In the genomic region with DNA sequence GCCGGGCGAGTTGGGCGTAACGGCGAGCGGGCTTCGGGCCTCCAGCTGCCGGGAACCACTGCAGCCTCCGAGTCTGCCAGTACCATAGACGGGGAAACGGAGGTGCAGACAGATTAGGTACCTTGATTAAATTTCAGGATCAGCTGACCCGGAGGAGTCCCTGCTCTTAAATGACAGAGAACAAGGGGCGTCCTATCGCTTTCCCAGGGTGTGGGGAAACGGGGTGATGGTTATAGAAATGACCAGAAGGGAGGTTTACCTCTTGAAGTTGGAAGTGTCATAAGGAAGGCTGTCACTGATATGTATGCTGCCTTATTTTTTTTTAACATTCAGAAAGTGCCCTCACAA, we compare ENCODE assay signal across 8 mouse cellular contexts. TPM values are rescaled to one million over a fixed set of nuclear protein-coding genes. Genes with fewer than 3 reads are reported as not detected.
DNase-seq lines count a peak whose midpoint lies in the region; ATAC-seq and TF ChIP-seq lines count a peak whose summit lies in the region.

No protein-coding gene starts in this region.

- peak in 1 of 2 experiments; percentile 26; a peak in 2 of 4 replicates for TF ChIP-seq POLR2A in MEL (IDR thresholded peaks at IDR 0.05; ENCODE audit: control insufficient read depth in 1 of 2, insufficient read depth in 1 of 2, low read depth in 1 of 2, low read length in 2 of 2, poor library complexity in 1 of 2)

- H3K4me1 ChIP-seq in heart, embryonic 16.5 days (ENCODE audit: control insufficient read depth, insufficient read depth, low read length): peaks cover 14% of the 10 kb centered on the region
- H3K4me1 ChIP-seq in MEL (ENCODE audit: control insufficient read depth in 1 of 2, insufficient read depth in 2 of 2, low read length in 2 of 2): peaks cover 12 to 29% of the 10 kb centered on the region in 2 experiments
- no peaks in the 10 kb centered on the region for H3K4me1 ChIP-seq in hindbrain, embryonic 11.5 days (replicated peaks; ENCODE audit: control insufficient read depth, insufficient read depth, low read length)
- H3K4me1 ChIP-seq in midbrain, embryonic 11.5 days (ENCODE audit: control insufficient read depth, insufficient read depth, low read length): peaks cover 16% of the 10 kb centered on the region

- peaks cover 16% of the 10 kb centered on the region for H3K36me3 ChIP-seq in heart, embryonic 16.5 days (ENCODE audit: control insufficient read depth, insufficient read depth)
- H3K36me3 ChIP-seq in MEL (ENCODE audit: control insufficient read depth in 1 of 2, insufficient read depth in 2 of 2, low read length in 2 of 2): peaks cover 5 to 31% of the 10 kb centered on the region in 2 experiments; a peak in 3 of 4 replicates
- 0 out of 2 replicates have a peak, but pooled peaks cover 6% of the 10 kb centered on the region for H3K36me3 ChIP-seq in hindbrain, embryonic 11.5 days (ENCODE audit: control insufficient read depth, insufficient read depth, low read length)
- peaks cover 3% of the 10 kb centered on the region; the same call in 1 of the 2 replicates for H3K36me3 ChIP-seq in midbrain, embryonic 11.5 days (ENCODE audit: control insufficient read depth, insufficient read depth, low read length)

- ATAC-seq in heart, embryonic 16.5 days (replicated peaks; ENCODE audit: extremely low read depth, insufficient read depth, low FRiP score): no peak
- no peak for ATAC-seq in hindbrain, embryonic 11.5 days (ENCODE audit: low FRiP score)
- ATAC-seq in midbrain, embryonic 11.5 days (ENCODE audit: low FRiP score): no peak
- ATAC-seq in megakaryocyte progenitor cell, adult 5-6 weeks (replicated peaks; ENCODE audit: poor library complexity): no peak

- WGBS in heart, embryonic 16.5 days: 0% methylated on average over 15 of the region's 15 CpGs
- WGBS in hindbrain, embryonic 11.5 days: under 1% methylated on average over 15 of the region's 15 CpGs
- 0% methylated on average over 15 of the region's 15 CpGs for WGBS in midbrain, embryonic 11.5 days

- H3K9me3 ChIP-seq in heart, embryonic 16.5 days (replicated peaks; ENCODE audit: control insufficient read depth, low read length): no peaks in the 10 kb centered on the region
- H3K9me3 ChIP-seq in MEL (replicated peaks; ENCODE audit: insufficient read depth, low read length): no peaks in the 10 kb centered on the region
- H3K9me3 ChIP-seq in hindbrain, embryonic 11.5 days (ENCODE audit: control insufficient read depth, low read length): no peaks in the 10 kb centered on the region
- no peaks in the 10 kb centered on the region for H3K9me3 ChIP-seq in midbrain, embryonic 11.5 days (ENCODE audit: control insufficient read depth, low read length)

- TF ChIP-seq CTCF in MEL (IDR thresholded peaks at IDR 0.05 in 2 of 3, conservative IDR thresholded peaks at IDR 0.05 in 1 of 3; ENCODE audit: control insufficient read depth in 1 of 3, insufficient read depth in 1 of 3, low read depth in 2 of 3, low read length in 3 of 3, poor library complexity in 1 of 3, severe bottlenecking in 1 of 3): no peak

- TF ChIP-seq RAD21 in MEL (IDR thresholded peaks at IDR 0.05; ENCODE audit: low read depth, low read length): no peak

- TF ChIP-seq EP300 in MEL (IDR thresholded peaks at IDR 0.05; ENCODE audit: low read depth in 1 of 2, low read length in 2 of 2): no peak

- H3K79me2 ChIP-seq in MEL (ENCODE audit: control insufficient read depth, insufficient read depth, low read length, poor library complexity): peaks cover 21% of the 10 kb centered on the region

- DNase-seq in heart, postnatal 4 days: no peak
- DNase-seq in MEL (ENCODE audit: low read depth, low spot score): no peak
- no peak for DNase-seq in hindbrain, embryonic 11.5 days (ENCODE audit: low spot score)
- no peak for DNase-seq in midbrain, embryonic 11.5 days (ENCODE audit: low spot score, missing footprints)
- DNase-seq in adrenal gland, postnatal 36 days: no peak
- no peak for DNase-seq in thymus, postnatal 14 days

- H3K27me3 ChIP-seq in heart, embryonic 16.5 days (ENCODE audit: control insufficient read depth, insufficient read depth, low read length): no peaks in the 10 kb centered on the region
- H3K27me3 ChIP-seq in MEL (ENCODE audit: control insufficient read depth in 1 of 2, insufficient read depth in 2 of 2, low read length in 2 of 2): no peaks in the 10 kb centered on the region
- H3K27me3 ChIP-seq in hindbrain, embryonic 11.5 days (ENCODE audit: control insufficient read depth, insufficient read depth, low read length): no peaks in the 10 kb centered on the region
- no peaks in the 10 kb centered on the region for H3K27me3 ChIP-seq in midbrain, embryonic 11.5 days (ENCODE audit: control insufficient read depth, insufficient read depth, low read length)

- H3K4me2 ChIP-seq in heart, embryonic 16.5 days (ENCODE audit: low read depth, low read length): peak overlapping the region; percentile 71
- H3K4me2 ChIP-seq in hindbrain, embryonic 11.5 days (replicated peaks; ENCODE audit: low read depth, low read length): peak overlapping the region; percentile 93
- H3K4me2 ChIP-seq in midbrain, embryonic 11.5 days: peak overlapping the region; percentile 78

- peak overlapping the region; percentile 95 for H3K27ac ChIP-seq in heart, embryonic 16.5 days (ENCODE audit: low read length)
- peak overlapping the region; percentile 91 for H3K27ac ChIP-seq in MEL (ENCODE audit: control insufficient read depth, low read depth, low read length)
- H3K27ac ChIP-seq in hindbrain, embryonic 11.5 days (ENCODE audit: low read depth, low read length): peak overlapping the region; percentile 87
- peak overlapping the region; percentile 85 for H3K27ac ChIP-seq in midbrain, embryonic 11.5 days (ENCODE audit: low read depth, low read length)

- H3K9ac ChIP-seq in heart, embryonic 16.5 days (ENCODE audit: low read length): peak overlapping the region; percentile 84
- H3K9ac ChIP-seq in MEL (ENCODE audit: control insufficient read depth, low read depth, low read length, poor library complexity, severe bottlenecking): peak overlapping the region; percentile 87
- peak overlapping the region; percentile 92 for H3K9ac ChIP-seq in hindbrain, embryonic 11.5 days (ENCODE audit: low read depth, low read length)
- peak overlapping the region; percentile 86 for H3K9ac ChIP-seq in midbrain, embryonic 11.5 days (ENCODE audit: low read length)

- H3K4me3 ChIP-seq in heart, embryonic 16.5 days (ENCODE audit: low read length): peak overlapping the region; percentile 77
- H3K4me3 ChIP-seq in MEL (ENCODE audit: control insufficient read depth in 1 of 2, insufficient read depth in 1 of 2, low read depth in 2 of 2, low read length in 2 of 2): peak overlapping the region; percentile 80 to 92
- H3K4me3 ChIP-seq in hindbrain, embryonic 11.5 days (ENCODE audit: low read depth, low read length): peak overlapping the region; percentile 81
- peak overlapping the region; percentile 72 for H3K4me3 ChIP-seq in midbrain, embryonic 11.5 days (ENCODE audit: low read depth, low read length)

RNA-seq across cellular contexts. Expression of a gene that starts 0.5 kb away (rescaled TPM):
- polyA plus RNA-seq in heart, embryonic 16.5 days (2015; fragmentation: Nextera tagmentation; extraction: Ambion mirVana): 19.6 and 22.1 TPM in 2 replicates
- total RNA-seq in heart, postnatal 4 days (2021): 10 to 100 TPM; 10.2 to 10.6 TPM
- total RNA-seq in MEL (2012; rRNA removed): 50.2 and 63.9 TPM in 2 replicates
- 10 to 100 TPM in 1 of 2 experiments, not detected in 1; 39.5 TPM for polyA plus RNA-seq in MEL (2012; ENCODE audit: insufficient read depth in 1 of 2, insufficient read length in 2 of 2, low read depth in 1 of 2, low replicate concordance in 2 of 2, missing spikeins in 1 of 2)
- polyA plus RNA-seq in hindbrain, embryonic 11.5 days (2014; fragmentation: Nextera tagmentation; extraction: Ambion mirVana): 34.0 and 37.5 TPM in 2 replicates
- 27.3 and 31.1 TPM in 2 replicates for polyA plus RNA-seq in midbrain, embryonic 11.5 days (2014; fragmentation: Nextera tagmentation; extraction: Ambion mirVana)
- total RNA-seq in adrenal gland, postnatal 36 days (2021): 10 to 100 TPM; 10.7 to 13.6 TPM
- total RNA-seq in megakaryocyte progenitor cell, adult 5-6 weeks (2015): 7.1 and 9.2 TPM in 2 replicates
- total RNA-seq in megakaryocyte progenitor cell, adult 5-6 weeks (2017): 3.2 and 5.3 TPM in 2 replicates

RNA-seq across cellular contexts. Expression of a gene that starts 0.7 kb away (rescaled TPM):
- 25.7 and 28.1 TPM in 2 replicates for polyA plus RNA-seq in heart, embryonic 16.5 days (2015; fragmentation: Nextera tagmentation; extraction: Ambion mirVana)
- total RNA-seq in heart, postnatal 4 days (2021): 10 to 100 TPM; 52.2 to 55.4 TPM
- 23.9 and 25.3 TPM in 2 replicates for total RNA-seq in MEL (2012; rRNA removed)
- 10 to 100 TPM in 1 of 2 experiments, not detected in 1; 27.4 TPM for polyA plus RNA-seq in MEL (2012; ENCODE audit: insufficient read depth in 1 of 2, insufficient read length in 2 of 2, low read depth in 1 of 2, low replicate concordance in 2 of 2, missing spikeins in 1 of 2)
- polyA plus RNA-seq in hindbrain, embryonic 11.5 days (2014; fragmentation: Nextera tagmentation; extraction: Ambion mirVana): 46.5 and 46.8 TPM in 2 replicates
- polyA plus RNA-seq in midbrain, embryonic 11.5 days (2014; fragmentation: Nextera tagmentation; extraction: Ambion mirVana): 42.4 and 47.5 TPM in 2 replicates
- total RNA-seq in adrenal gland, postnatal 36 days (2021): 10 to 100 TPM; 24.0 to 34.1 TPM
- 32.2 and 53.8 TPM in 2 replicates for total RNA-seq in megakaryocyte progenitor cell, adult 5-6 weeks (2015)
- 44.2 and 45.7 TPM in 2 replicates for total RNA-seq in megakaryocyte progenitor cell, adult 5-6 weeks (2017)

RNA-seq across cellular contexts. Expression of a gene that starts 22.6 kb away (rescaled TPM):
- polyA plus RNA-seq in heart, embryonic 16.5 days (2015; fragmentation: Nextera tagmentation; extraction: Ambion mirVana): 11.7 and 13.7 TPM in 2 replicates
- total RNA-seq in heart, postnatal 4 days (2021): 10 to 100 TPM; 25.9 to 28.0 TPM
- 4.4 and 5.2 TPM in 2 replicates for total RNA-seq in MEL (2012; rRNA removed)
- polyA plus RNA-seq in MEL (2012; ENCODE audit: insufficient read depth in 1 of 2, insufficient read length in 2 of 2, low read depth in 1 of 2, low replicate concordance in 2 of 2, missing spikeins in 1 of 2): 10 to 100 TPM in 1 of 2 experiments, not detected in 1; 12.1 TPM
- polyA plus RNA-seq in hindbrain, embryonic 11.5 days (2014; fragmentation: Nextera tagmentation; extraction: Ambion mirVana): 1.5 and 2.0 TPM in 2 replicates
- polyA plus RNA-seq in midbrain, embryonic 11.5 days (2014; fragmentation: Nextera tagmentation; extraction: Ambion mirVana): 1.6 and 2.1 TPM in 2 replicates
- 10 to 100 TPM; 28.5 to 44.0 TPM for total RNA-seq in adrenal gland, postnatal 36 days (2021)
- 2.5 and 2.8 TPM in 2 replicates for total RNA-seq in megakaryocyte progenitor cell, adult 5-6 weeks (2015)
- 1.4 and 2.4 TPM in 2 replicates for total RNA-seq in megakaryocyte progenitor cell, adult 5-6 weeks (2017)

RNA-seq across cellular contexts. Expression of a gene that starts 47.9 kb away (rescaled TPM):
- 26.6 and 30.2 TPM in 2 replicates for polyA plus RNA-seq in heart, embryonic 16.5 days (2015; fragmentation: Nextera tagmentation; extraction: Ambion mirVana)
- 10 to 100 TPM; 36.2 to 36.4 TPM for total RNA-seq in heart, postnatal 4 days (2021)
- total RNA-seq in MEL (2012; rRNA removed): 8.2 and 12.2 TPM in 2 replicates
- 10 to 100 TPM in 1 of 2 experiments, not detected in 1; 22.8 TPM for polyA plus RNA-seq in MEL (2012; ENCODE audit: insufficient read depth in 1 of 2, insufficient read length in 2 of 2, low read depth in 1 of 2, low replicate concordance in 2 of 2, missing spikeins in 1 of 2)
- polyA plus RNA-seq in hindbrain, embryonic 11.5 days (2014; fragmentation: Nextera tagmentation; extraction: Ambion mirVana): 50.4 and 51.6 TPM in 2 replicates
- polyA plus RNA-seq in midbrain, embryonic 11.5 days (2014; fragmentation: Nextera tagmentation; extraction: Ambion mirVana): 50.5 and 61.2 TPM in 2 replicates
- 10 to 100 TPM; 16.7 to 20.9 TPM for total RNA-seq in adrenal gland, postnatal 36 days (2021)
- 4.2 and 5.8 TPM in 2 replicates for total RNA-seq in megakaryocyte progenitor cell, adult 5-6 weeks (2015)
- 8.9 and 9.9 TPM in 2 replicates for total RNA-seq in megakaryocyte progenitor cell, adult 5-6 weeks (2017)
